Mouse (Mus musculus): Measurements from ENCODE around the gene Rapgef1. TPM values are rescaled to one million over a fixed set of nuclear protein-coding genes. Genes with fewer than 3 reads are reported as not detected.
A peak's percentile ranks its signal among the peaks of the same experiment; 100 is the strongest.

Gene Rapgef1
- total and polyA plus RNA-seq, 2 experiments from 2014 or later: 13.7 to 94.0 TPM

- Histone ChIP-seq H3K27me3 (ENCODE audit: insufficient read depth, low read length) (no peaks in the 10 kb centered on the region), H3K36me3 (ENCODE audit: insufficient read depth, low read length) (no peaks in the 10 kb centered on the region), H3K4me2 (ENCODE audit: low read depth, low read length) (no peak overlapping the region), H3K9me3 (ENCODE audit: low read length) (no peaks in the 10 kb centered on the region), H3K4me1 (ENCODE audit: insufficient read depth, low read length) (peaks cover 26% of the 10 kb centered on the region), H3K9ac (replicated peaks; ENCODE audit: low read length) (no peak overlapping the region), H3K27ac (no peak overlapping the region), H3K4me3 (ENCODE audit: low read length) (no peak overlapping the region)
- ATAC-seq: no peak
- peak; percentile 32; the same call in 1 of the 2 replicates for TF ChIP-seq CTCF (IDR thresholded peaks at IDR 0.05; ENCODE audit: low read depth)
- DNase-seq (ENCODE audit: low spot score): no peak
- WGBS: 93% methylated on average over 5 of the region's 5 CpGs
Measured at GRCm38 (mm10) chr2:29665421-29665820, 45.9 kb downstream of the Rapgef1 start.

- TF ChIP-seq CTCF (IDR thresholded peaks at IDR 0.05; ENCODE audit: low read depth): no peak
- Histone ChIP-seq H3K4me2 (ENCODE audit: low read depth, low read length) (no peak overlapping the region), H3K27me3 (ENCODE audit: insufficient read depth, low read length) (no peaks in the 10 kb centered on the region), H3K27ac (no peak overlapping the region), H3K9ac (replicated peaks; ENCODE audit: low read length) (no peak overlapping the region), H3K4me3 (ENCODE audit: low read length) (no peak overlapping the region), H3K4me1 (ENCODE audit: insufficient read depth, low read length) (peaks cover 38% of the 10 kb centered on the region), H3K9me3 (ENCODE audit: low read length) (no peaks in the 10 kb centered on the region), H3K36me3 (ENCODE audit: insufficient read depth, low read length) (no peaks in the 10 kb centered on the region)
- ATAC-seq (0 out of 2 replicates have a peak, but pooled peaks have one; percentile 13), DNase-seq (ENCODE audit: low spot score) (peak; percentile 30)
- WGBS: 15% methylated on average over 7 of the region's 7 CpGs
Measured at GRCm38 (mm10) chr2:29666589-29666988, 47.1 kb downstream of the Rapgef1 start.

- H3K27ac ChIP-seq: no peak overlapping the region
Measured at GRCm38 (mm10) chr2:29667109-29667508, 47.6 kb downstream of the Rapgef1 start.

GRCm38 (mm10) chr2:29668011-29668691, 48.6 kb downstream of the Rapgef1 start:
- H3K27me3 ChIP-seq (ENCODE audit: insufficient read depth, low read length): no peaks in the 10 kb centered on the region
- DNase-seq (ENCODE audit: low spot score) (no peak), ATAC-seq (no peak)
- H3K9me3 ChIP-seq (ENCODE audit: low read length): no peaks in the 10 kb centered on the region
- no peak overlapping the region for H3K4me3 ChIP-seq (ENCODE audit: low read length)
- peaks cover 38% of the 10 kb centered on the region for H3K4me1 ChIP-seq (ENCODE audit: insufficient read depth, low read length)
- H3K36me3 ChIP-seq (ENCODE audit: insufficient read depth, low read length): no peaks in the 10 kb centered on the region
- no peak overlapping the region for H3K4me2 ChIP-seq (ENCODE audit: low read depth, low read length)
- WGBS: 82% methylated on average over 7 of the region's 7 CpGs
- TF ChIP-seq CTCF (IDR thresholded peaks at IDR 0.05; ENCODE audit: low read depth): no peak
- H3K9ac ChIP-seq (replicated peaks; ENCODE audit: low read length): no peak overlapping the region
- H3K27ac ChIP-seq: no peak overlapping the region

More at GRCm38 (mm10) chr2:29667109-29667508, 47.6 kb downstream of the Rapgef1 start:
- TF ChIP-seq CTCF (IDR thresholded peaks at IDR 0.05; ENCODE audit: low read depth): no peak
- DNase-seq (ENCODE audit: low spot score) (no peak), ATAC-seq (no peak)
- Histone ChIP-seq H3K9me3 (ENCODE audit: low read length) (no peaks in the 10 kb centered on the region), H3K4me2 (ENCODE audit: low read depth, low read length) (no peak overlapping the region), H3K4me1 (ENCODE audit: insufficient read depth, low read length) (peaks cover 38% of the 10 kb centered on the region), H3K27me3 (ENCODE audit: insufficient read depth, low read length) (no peaks in the 10 kb centered on the region), H3K36me3 (ENCODE audit: insufficient read depth, low read length) (no peaks in the 10 kb centered on the region), H3K4me3 (ENCODE audit: low read length) (no peak overlapping the region), H3K9ac (replicated peaks; ENCODE audit: low read length) (no peak overlapping the region)
- 69% methylated on average over 4 of the region's 4 CpGs for WGBS

GRCm38 (mm10) chr2:29668963-29669362, 49.4 kb downstream of the Rapgef1 start:
- peaks cover 38% of the 10 kb centered on the region for H3K4me1 ChIP-seq (ENCODE audit: insufficient read depth, low read length)
- no peak for ATAC-seq
- 96% methylated on average over 4 of the region's 4 CpGs for whole genome bisulfite sequencing

GRCm38 (mm10) chr2:29669711-29670110, 50.2 kb downstream of the Rapgef1 start:
- Histone ChIP-seq H3K36me3 (ENCODE audit: insufficient read depth, low read length) (no peaks in the 10 kb centered on the region), H3K27me3 (ENCODE audit: insufficient read depth, low read length) (no peaks in the 10 kb centered on the region), H3K27ac (peak overlapping the region; percentile 65), H3K4me2 (ENCODE audit: low read depth, low read length) (no peak overlapping the region), H3K9me3 (ENCODE audit: low read length) (no peaks in the 10 kb centered on the region), H3K4me3 (ENCODE audit: low read length) (no peak overlapping the region), H3K9ac (replicated peaks; ENCODE audit: low read length) (no peak overlapping the region), H3K4me1 (ENCODE audit: insufficient read depth, low read length) (peaks cover 41% of the 10 kb centered on the region)
- peak; percentile 50 for DNase-seq (ENCODE audit: low spot score)
- no peak; the same call in 1 of the 2 replicates for ATAC-seq
- no peak for TF ChIP-seq CTCF (IDR thresholded peaks at IDR 0.05; ENCODE audit: low read depth)

More at GRCm38 (mm10) chr2:29668963-29669362, 49.4 kb downstream of the Rapgef1 start:
- DNase-seq (ENCODE audit: low spot score): no peak
- Histone ChIP-seq H3K36me3 (ENCODE audit: insufficient read depth, low read length) (no peaks in the 10 kb centered on the region), H3K4me2 (ENCODE audit: low read depth, low read length) (no peak overlapping the region), H3K4me3 (ENCODE audit: low read length) (no peak overlapping the region), H3K9ac (replicated peaks; ENCODE audit: low read length) (no peak overlapping the region), H3K27ac (peak overlapping the region; percentile 65; the same call in 1 of the 2 replicates), H3K9me3 (ENCODE audit: low read length) (no peaks in the 10 kb centered on the region), H3K27me3 (ENCODE audit: insufficient read depth, low read length) (no peaks in the 10 kb centered on the region)
- no peak for TF ChIP-seq CTCF (IDR thresholded peaks at IDR 0.05; ENCODE audit: low read depth)
